Mouse (Mus musculus): ENCODE measurements around the gene Cdk5r1.

Cdk5r1 gene

DNA sequence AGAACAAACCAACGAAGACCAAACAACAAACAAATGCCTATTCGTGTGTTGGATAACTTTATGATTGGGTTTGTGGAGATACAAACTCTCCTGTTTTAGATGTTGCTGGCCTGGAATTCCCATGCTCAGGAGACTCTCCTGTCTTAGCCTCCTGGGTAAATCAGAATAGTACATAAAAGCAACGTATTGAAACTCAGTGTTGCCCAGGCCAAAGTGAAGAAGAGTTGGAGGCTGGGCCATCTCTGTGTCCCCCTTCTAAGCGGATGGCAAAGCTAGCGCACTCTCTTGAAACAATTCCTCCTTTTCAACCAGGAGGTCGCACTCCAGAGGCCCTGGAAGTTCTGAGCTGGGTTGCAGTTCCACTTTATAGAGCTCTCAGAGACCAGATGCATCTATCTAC lies 26.5 kb downstream of the Cdk5r1 start:
- no peak for DNase-seq (ENCODE audit: inconsistent age in 2 of 2, low spot score in 1 of 2)

DNA sequence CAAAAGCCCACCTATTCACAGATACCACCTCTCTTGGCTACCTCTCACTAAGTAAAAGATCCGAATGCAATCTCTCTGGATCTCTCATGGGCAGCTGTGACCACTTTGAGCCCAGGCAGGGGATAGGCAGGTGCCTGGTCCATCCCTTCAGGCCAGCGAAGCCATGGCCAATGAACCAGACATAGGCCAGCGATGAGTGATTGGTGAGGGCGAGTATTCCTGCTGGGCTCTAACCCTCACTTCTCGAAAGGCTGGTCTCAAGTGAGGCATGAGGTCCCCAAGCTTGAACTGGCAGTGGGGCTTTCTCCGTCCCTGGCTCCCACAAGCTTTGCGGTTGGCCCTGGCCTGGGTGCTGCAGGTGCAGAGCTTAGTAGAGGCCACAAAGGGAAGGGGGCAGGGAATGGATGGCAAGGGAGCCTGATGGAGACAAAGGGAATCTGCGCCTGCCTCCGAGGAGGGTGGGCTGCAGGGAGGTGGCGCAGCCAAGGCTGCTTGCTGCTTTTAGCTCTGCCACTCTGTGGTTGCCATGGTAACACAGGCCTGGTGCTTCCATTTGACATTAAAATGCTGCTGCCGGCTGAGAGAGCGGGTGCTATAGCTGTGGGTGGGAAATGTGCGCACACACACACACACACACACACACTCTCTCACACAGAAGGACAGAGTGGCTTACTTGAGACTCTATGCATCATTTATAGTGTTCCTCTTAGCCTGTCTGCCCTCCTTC lies 27.1 kb downstream of the Cdk5r1 start:
- DNase-seq (ENCODE audit: inconsistent age in 2 of 2, low spot score in 1 of 2): peak in 1 of 2 experiments; percentile 38

DNA sequence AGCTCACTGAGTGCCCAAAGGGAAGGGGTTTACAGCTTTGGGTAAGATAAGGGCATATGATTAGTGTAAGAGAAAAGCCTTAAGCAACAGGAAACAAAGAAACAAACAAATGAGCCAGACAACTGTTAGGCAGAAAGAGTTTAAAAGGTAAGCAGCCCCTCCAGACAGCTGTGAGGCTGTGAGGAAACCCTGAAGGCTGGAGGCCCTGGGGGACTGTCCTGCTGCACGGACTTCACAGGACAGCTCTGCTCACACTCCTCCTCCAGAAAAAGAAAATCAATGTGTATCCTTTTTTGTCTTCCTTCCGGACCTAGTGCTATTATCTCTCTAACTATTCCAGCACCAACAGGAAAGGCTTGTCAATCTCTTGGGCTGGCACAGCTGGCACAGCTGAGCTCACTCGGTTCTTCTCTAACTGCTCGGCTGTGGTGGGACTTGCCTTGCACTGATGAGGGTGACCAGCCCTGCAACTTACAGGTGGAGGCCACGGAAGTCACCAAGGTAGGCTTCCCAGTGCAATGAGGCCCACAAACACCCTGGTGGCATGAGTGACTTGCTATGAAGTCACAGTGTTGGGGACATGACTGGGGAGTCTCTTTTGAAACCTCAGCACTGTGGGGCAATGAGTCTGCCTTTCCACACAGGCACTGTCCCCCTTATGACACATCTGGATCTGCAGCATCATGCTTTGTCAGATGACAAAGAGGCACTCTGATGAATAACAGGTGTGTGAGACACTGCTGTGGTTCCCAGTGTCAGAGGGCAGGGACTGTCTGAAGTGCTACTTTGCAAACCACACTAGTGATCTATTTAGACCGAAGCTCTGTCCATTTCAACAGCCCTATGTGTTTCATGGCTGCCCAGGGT lies 27.9 kb downstream of the Cdk5r1 start:
- no peak for DNase-seq (ENCODE audit: inconsistent age in 2 of 2, low spot score in 1 of 2)

DNA sequence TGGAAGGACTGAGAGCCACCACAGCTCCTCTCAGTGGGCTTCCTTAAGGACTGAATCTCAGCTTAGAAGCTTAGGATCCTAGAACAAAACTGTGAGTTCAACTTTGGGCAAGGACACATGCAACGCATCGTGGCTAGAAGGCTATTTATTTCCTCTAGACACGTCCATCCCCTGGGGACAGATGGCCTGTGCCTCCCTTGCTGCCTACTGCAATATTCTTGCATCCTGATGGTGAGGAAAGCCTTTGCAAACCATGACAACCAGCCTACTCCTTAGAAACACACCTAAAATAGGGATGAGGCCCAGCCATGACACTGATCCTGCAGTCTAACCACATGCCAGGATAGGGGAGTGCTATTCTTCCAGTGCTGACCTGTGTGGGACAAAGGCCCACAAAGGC lies 28.8 kb downstream of the Cdk5r1 start:
- DNase-seq (ENCODE audit: inconsistent age in 2 of 2, low spot score in 1 of 2): no peak

DNA sequence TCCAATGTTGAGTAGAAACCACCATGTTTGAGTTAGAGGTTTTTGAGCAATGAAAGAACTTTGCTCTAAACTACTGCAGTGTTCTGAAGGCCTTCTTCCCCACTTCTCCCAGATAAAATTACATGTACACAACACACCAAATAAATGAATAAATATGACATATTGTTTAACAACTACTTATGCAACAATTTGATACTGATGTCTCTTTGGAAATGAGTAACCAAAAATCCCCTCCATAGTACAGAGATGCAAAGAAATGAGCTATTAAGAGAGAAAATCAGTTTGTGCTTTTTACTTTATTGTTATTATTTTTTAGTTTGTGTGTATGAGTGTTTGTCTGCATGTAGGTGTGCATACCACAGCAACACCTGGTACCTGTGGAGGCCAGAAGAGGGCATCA lies 29.7 kb downstream of the Cdk5r1 start:
- DNase-seq (ENCODE audit: inconsistent age in 2 of 2, low spot score in 1 of 2): no peak

DNA sequence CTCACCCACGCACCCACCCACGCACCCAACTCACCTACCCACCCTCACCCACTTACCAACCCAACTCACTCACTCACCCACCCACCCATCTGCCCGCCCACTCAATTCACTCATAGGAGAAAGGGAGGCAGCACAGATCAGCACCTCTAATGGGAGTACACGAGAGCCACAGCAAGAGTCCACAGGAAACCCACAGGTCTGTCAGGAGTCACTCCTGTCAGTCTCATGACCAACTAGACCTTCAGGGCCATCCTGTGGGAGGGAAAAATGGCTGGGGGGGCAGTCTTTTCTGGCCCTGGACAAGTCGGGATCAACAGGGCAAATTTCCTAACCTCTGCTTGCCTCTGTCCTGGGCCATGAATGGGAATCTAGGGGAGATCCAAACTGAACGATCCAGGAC lies 31.0 kb downstream of the Cdk5r1 start:
- DNase-seq (ENCODE audit: inconsistent age in 2 of 2, low spot score in 1 of 2): no peak

DNA sequence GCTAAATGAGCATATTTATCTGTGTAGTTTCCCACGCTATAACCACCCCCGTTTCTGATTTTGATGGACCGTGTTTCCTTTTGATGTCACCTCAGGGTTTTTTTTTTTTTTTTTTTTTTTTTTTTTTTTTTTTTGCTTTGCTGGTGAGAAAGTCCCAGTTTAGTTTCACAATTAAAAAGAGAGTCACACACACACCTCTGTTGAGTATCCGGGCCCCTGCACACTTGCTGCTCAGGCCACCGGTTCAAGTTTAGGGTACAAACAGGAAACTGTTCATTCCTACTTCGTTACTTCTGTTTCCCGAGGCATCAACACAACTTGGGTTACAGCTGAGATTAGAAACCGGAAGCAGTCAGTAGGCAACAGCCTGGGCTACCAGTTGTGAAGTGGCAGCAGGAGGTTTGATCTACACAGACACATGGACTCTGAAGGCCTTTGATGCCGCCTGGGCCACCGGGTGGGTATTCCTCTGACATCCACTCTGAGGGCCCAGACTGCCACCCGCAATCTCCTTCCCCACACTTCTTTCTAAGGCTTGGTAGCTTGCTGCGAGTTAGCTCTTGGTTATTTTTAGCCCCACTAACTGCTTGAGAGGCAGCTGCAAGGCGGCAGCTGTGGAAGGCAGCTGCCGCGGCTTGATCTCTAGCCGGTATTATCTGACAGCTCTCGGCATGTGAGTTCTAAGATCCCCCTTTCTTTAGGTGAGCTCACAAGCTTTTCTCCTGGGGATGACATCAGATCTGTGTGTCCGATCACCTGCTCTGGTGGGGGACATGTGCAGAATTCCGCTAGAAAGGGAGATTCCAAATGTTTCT lies 31.7 kb downstream of the Cdk5r1 start:
- DNase-seq (ENCODE audit: inconsistent age in 2 of 2, low spot score in 1 of 2): no peak

DNA sequence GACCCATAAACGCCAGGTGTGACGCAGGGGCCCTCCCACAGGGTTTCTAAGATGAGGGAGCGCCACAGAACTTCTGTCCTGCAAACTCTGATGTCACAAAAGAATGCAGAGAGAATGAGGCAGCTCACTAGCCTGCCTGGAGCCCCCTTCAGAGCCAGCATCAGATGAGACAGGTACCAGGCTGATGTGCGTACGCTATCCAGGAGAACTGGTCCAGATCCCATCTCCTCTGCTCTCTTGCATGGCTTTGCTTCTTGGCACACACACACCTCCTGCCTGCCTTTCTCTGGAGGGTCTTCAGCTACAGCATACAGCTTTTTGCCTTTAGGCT lies 32.3 kb downstream of the Cdk5r1 start:
- DNase-seq (ENCODE audit: inconsistent age in 2 of 2, low spot score in 1 of 2): no peak

DNA sequence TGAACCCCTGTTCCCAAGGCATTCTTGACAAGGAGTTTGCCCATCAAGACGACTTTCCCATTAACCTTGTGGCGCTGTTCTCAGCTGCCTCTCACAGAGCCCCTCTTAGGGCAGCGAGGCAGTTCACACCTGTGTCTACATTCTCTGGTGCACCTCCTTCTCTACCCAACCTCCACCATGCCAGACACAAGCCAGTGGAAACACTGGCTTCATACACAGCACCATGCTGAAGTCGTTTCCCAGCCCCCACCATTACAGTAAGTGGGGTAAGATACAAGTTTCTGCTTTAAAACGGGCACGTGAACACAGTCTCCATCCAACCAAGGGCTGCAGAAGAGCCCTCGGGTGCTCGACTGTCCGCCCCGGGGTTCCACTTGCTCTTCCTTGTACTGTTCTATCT lies 33.3 kb downstream of the Cdk5r1 start:
- DNase-seq (ENCODE audit: inconsistent age in 2 of 2, low spot score in 1 of 2): no peak

DNA sequence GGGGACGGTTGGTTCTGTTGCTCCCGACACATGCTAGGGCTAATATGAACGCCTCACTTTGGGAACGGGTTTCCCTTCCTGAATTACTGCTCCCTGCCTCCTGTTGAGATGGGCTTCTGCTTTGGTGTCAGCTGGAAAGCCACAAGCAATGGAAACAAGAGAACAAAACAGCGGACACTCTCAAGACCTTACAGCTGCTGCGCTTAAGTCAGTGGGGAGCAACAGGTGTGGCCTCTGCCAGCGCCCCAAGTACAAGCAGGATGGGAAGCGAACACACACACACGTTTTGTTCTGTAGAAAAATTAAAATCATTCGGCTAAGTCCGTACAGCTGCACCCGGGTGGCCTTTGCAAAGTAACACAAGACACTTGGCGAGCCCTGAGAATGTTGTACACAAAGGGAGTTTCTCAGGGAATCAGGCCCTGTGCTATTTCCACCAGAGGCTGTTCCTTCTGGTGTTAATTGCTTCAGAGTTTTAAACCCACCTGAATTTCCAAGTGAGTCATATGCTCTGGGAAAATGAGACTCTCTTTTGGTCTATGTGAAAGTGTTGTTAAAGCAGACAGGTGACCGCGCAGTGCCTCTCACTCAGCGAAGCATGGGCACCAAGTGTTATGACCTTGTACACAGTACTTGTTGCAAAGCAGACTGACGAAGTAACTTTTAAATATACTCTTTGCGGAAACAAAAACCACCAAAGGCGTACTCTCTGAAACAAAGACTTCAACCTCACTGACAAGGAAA lies 35.7 kb downstream of the Cdk5r1 start:
- no peak for DNase-seq (ENCODE audit: inconsistent age in 2 of 2, low spot score in 1 of 2)

DNA sequence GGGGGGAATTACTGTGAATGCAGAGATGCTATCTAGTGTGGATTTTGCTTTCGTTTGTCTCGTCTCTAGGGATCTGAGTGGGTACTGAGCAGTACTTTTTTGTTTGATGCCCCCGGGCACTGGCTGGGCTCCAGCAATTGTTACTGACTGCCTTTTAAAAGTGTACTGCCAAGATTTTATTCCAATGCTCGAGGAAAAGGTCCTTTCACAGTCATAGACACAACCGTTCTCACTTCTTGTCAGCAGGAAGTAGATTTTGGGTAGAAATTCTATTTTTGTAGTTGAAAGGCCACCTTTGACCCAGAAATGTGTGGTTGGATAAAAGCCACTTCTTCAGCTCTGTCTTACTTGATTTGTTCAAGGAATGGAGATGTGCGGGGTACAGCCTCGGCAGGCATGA lies 37.0 kb downstream of the Cdk5r1 start:
- no peak for DNase-seq (ENCODE audit: inconsistent age in 2 of 2, low spot score in 1 of 2)

DNA sequence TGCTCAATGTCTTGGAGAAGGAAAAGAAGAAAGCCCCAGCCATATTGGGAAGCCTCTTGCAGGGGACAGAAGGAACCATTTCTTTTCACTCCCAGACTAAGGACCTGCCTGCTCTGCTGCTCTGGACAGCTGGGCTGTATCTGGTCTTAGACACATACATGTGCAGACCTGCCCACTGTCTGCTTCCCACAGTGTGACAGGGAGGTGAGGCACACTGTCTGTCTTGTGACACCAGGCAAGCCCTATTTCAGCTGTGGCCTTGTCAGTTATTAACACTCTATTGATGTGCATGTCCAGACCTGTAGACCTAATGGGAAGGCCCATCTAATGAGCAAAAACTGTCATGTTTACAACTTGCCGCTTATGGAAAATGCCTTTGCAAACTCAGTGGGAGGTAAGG lies 38.5 kb downstream of the Cdk5r1 start:
- DNase-seq (ENCODE audit: inconsistent age in 2 of 2, low spot score in 1 of 2): no peak

DNA sequence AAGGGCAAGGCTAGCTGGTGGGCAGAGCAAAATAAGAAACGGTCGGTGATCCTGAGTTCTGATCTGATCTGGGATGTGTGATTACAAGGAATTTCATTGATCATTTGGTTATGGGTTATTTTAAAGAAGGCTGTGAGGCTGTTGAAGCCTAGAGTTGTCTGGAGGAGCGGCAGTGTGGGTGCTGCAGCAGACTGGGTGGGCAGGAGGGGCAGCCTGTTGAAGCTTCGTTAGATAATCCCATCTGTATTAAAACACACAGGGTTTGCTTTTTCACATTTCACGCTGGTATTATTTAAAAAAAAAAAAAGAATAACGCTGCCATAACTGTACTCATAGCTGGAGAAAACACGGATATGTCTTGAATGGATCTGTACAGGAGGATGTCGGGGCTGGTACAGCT lies 39.1 kb downstream of the Cdk5r1 start:
- DNase-seq (ENCODE audit: inconsistent age in 2 of 2, low spot score in 1 of 2): no peak

DNA sequence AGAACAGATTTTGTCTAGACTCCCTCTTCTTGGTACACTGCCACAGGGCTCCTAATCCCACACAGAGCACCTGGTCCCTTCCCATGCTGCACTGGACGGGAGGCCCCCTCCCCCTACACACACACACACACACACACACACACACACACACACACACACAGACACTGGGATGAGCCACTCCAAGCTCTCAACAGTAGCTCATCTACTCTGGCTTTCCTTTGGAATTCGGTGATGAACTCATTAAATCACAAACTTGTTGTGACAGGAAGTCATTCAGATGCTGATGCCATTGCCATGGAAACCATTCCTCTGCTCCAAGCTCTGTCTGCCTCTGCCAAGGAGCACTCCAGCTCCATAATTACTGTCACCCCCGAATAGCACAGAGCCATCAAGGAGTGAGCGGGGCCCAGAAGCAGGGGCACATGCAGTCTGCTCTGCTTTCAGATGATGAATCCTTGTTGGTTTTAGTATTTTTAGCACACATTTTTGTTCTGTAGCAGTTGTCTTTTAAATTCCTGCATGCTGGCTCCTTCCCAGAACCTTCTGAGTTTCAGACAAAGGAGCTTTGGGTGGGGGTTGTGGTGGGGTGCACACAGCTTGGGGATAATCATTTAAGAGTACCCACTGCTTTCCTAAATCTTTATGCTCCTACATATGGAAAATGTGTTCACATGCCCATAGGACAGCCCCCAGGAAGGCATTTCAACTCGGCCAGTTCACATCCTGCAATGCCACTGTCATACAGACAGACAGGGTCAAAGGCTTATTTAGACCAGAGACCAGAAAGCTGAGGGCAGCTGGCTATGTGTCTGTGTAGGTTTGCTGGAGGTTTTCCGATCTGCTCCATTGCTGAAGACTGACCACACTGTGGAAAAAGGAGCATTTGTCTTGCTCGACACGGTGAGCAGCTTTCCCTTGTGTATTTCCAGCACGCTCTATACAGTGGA lies 41.9 kb downstream of the Cdk5r1 start:
- DNase-seq (ENCODE audit: inconsistent age in 2 of 2, low spot score in 1 of 2): no peak

DNA sequence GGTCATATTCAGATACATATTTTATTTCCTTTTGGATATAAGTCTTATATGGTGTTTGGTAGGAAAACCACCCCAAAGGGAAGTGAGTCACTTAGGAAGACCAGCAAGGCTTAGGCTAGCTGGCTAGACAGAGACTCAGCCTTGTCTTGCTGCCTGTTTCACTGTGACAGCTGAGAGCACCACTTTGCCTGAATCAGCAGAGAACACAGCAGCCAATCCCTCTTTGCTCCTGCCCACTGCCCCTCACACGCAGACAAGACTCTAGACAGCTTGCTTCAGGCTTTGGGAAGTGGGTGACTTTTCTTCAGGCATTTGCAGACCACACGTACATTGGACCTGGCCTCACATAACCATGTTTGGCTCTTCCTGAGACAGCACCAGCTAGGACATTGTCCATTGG lies 44.3 kb downstream of the Cdk5r1 start:
- DNase-seq (ENCODE audit: inconsistent age in 2 of 2, low spot score in 1 of 2): no peak

DNA sequence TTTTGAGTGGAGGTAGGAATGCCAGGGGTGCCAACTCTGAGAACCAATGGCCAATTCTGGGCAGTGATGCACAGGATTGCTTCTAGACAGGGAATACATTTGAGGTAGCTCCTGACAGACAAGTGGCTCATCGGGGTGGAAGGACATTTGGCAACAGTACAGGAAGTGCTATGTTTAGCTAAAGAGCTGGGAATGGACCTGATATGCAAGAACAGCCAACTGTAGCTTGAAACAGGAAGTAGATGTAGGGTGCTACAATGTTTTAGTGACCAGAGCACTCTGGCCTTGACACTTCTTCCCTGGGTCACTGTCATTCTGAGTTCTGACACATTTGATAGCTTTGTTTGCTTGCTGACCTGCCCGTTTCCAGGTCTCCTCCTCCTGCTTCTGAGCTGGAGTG lies 46.0 kb downstream of the Cdk5r1 start:
- DNase-seq (ENCODE audit: inconsistent age in 2 of 2, low spot score in 1 of 2): peak in 1 of 2 experiments; percentile 58

DNA sequence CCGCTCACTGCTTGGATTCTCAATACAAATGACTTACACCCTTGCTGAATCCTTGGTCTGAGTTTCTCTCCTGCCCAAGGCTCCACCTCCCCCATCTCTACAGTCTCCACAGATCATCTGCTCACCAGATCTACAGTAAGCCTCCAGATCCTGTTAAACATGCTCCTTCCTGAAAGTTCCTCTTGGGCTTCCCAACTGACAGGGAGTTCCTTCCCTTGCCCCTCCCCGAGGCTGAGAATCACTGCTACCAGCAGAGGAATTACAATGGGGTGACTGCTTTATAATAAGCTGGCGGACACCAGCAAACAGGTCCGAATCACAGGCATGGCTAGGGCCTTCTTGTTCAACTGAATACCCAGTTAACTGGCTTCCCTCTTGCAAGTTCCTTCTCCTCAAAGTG lies 46.6 kb downstream of the Cdk5r1 start:
- peak in 1 of 2 experiments; percentile 46 for DNase-seq (ENCODE audit: inconsistent age in 2 of 2, low spot score in 1 of 2)

DNA sequence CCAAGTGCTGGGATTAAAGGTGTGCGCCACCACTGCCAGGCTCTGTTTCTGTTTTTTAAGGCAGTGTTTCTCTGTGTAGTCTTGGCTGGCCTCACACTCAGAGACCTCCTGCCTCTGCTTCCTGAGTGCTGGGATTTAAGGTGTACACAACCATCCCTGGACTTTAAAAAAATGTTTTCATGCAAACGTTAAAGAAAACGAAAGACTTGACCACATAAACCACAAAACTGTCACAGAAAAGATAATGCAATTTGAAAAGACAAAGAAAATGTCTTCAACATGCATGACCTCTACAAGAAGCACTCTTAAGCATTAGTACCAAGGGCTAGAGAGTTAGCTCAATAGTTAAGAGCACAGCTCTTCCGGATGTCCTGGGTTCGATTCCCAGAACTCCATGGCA lies 47.4 kb downstream of the Cdk5r1 start:
- no peak for DNase-seq (ENCODE audit: inconsistent age in 2 of 2, low spot score in 1 of 2)

DNA sequence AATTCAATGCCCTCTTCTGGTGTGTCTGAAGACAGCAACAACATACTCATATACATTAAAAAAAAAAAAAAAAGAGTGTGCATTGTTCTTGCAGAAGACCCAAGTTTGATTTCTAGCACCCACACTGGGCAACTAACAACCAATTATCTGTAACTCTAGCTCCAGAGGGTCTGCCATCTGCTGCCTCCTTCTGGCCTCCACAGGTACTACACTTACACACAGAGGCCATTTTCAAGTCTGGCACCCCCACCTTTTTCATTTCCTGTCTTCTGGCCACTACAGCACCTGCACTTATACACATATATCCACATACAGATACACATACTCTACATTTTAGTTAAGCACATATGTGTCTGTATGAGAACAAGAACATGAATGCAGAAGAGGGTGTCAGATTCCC lies 50.9 kb downstream of the Cdk5r1 start:
- no peak for DNase-seq (ENCODE audit: inconsistent age in 2 of 2, low spot score in 1 of 2)

DNA sequence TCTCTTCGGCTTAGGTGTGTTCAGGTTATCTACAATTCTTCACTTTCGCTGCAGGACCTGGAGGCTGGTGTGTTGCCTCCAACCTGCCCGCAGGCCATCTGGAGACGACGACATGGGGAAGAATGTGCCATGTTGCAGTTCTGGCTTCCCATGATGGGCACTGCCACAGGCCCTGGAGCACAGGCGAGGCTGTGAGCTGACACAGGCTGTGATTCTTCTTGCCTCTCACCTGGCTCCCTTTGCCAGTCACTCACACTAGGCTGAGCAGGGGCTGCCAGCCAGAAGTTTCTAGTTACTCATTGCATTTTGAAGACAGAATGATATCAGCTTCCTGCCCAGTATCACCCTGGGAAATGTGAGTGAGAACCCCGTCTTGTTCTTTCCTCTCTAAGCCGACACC lies 52.3 kb downstream of the Cdk5r1 start:
- no peak for DNase-seq (ENCODE audit: inconsistent age in 2 of 2, low spot score in 1 of 2)

All from adrenal gland, adult (tissue).